Mouse (Mus musculus) left cerebral cortex, postnatal 10 days (tissue): ENCODE data around the gene Tmed11. TPM values are rescaled to one million over a fixed set of nuclear protein-coding genes. Genes with fewer than 3 reads are reported as not detected.
A peak's percentile ranks its signal among the peaks of the same experiment; 100 is the strongest.
"Not testable (repeated sequence)": the region's sequence is repeated elsewhere in the genome, so short reads cannot be mapped to it uniquely, and the experiment has no call there.

Experiments
- DNase-seq, 2 experiments: peaks; one replicate each; pipeline ENCODE4 v3.0.0; 2021 to 2022; ENCODE audit warnings: low spot score in 2 of 2, mixed read lengths in 1 of 2; ENCODE audit errors: extremely low spot score in 1 of 2
- intact Hi-C: fragments of 180-260 bp; cut with DNase I; formaldehyde crosslinking; loops from one replicate; pipeline ENCODE4 v1.15.1; 2025
- total RNA-seq, 2 experiments: library from RNA; stranded (reverse); gene quantifications; 2 replicates each; pipeline ENCODE4 v1.2.3; 2021

The Tmed11 gene
- not detected for total RNA-seq

DNA sequence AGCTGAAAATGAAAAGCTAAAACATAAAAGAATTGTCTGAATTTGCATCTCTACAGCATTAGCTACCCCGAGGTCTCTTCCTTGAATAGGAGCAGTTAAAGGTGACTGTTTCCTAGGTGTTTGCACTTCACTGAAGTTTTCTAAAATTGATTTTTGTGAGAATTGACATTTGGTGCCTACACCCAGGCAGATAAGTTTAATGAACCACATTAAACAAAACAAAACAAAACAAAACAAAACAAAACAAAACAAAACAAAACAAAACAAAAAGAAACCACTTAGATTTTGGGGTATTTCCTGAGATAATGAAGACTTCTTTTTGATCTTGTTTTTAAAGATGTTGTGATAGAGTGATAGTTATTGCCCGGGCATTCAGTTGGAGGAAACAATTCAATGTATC is at the start of gene Tmed11:
Gene Tmed11 (minus strand): TSS at position 101 of the 400 bp plus-strand sequence.
- intact Hi-C loops, DNase-seq: not testable (repeated sequence)

DNA sequence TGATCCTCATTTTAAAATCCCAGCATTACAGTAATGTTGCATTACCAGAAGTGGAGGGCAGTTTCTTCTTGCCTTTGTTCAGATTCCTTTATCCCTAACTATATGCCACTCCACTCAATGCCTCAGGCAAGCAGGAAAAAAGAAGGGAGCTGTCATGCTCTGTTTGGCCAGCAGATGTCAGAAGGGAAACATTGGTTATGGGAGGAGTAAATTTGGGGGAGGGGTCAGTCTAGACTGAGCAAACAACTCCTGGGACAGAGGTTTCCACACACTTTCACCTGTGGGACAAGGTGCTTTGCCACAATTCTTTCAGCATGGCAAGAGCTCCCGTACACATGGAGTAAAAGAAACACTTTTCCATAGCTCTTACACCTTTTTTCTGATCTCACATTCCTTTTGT is 41.0 kb upstream of the Tmed11 start:
- no peak for DNase-seq
- intact Hi-C loops, result no loop called here

GRCm38 (mm10) chr5:108823276-108823675 is 28.1 kb upstream of the Tmed11 start:
- peak in 1 of 2 experiments; percentile 15 for DNase-seq
- intact Hi-C loops, result no loop called here

GRCm38 (mm10) chr5:108808750-108809149 is 13.6 kb upstream of the Tmed11 start, which contains the start of gene Vmn2r8:
Vmn2r8 (minus strand) TSS chr5:108808850.
- DNase-seq, intact Hi-C loops: not testable (repeated sequence)

GRCm38 (mm10) chr5:108803646-108804045 is 8.5 kb upstream of the Tmed11 start:
- no peak for DNase-seq
- intact Hi-C loops, result no loop called here

GRCm38 (mm10) chr5:108790385-108790784 is 4.8 kb downstream of the Tmed11 start:
- intact Hi-C loops, result not testable (repeated sequence)
- DNase-seq, result peak in 1 of 2 experiments; percentile 15

DNA sequence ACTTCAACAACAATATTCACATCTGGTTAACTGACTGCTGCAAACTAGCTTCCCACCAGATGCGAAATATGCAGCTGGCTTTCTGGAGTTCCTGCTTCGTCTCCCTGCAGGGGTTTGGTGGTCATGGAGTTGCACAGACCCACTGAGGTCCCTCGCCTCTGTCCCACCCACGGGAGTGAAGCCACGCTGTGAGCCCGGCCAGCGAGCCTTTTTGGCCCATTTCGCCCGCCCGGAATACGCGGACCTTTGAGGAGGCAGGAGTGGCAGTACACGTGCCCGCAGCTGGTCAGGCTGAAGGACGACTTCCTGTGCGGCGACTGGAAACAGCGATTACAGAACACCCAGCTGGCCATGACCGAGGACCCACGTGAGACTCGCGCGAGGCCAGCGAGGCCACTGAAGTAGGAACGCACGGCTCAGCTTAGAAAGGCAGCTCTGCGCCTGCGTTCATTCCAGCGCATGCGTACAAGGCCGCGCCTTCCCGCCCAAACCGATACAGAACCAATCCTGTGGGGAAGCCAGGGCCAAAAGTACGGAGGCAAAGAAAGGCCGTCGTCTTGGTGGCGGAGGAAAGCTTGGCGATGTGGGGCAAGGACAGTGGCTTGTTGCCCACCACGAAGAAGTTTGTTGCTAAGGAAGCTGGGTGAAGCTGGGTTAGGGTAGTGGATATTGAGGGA is 20.4 kb downstream of the Tmed11 start, which contains the start of gene Rnf212:
Gene Rnf212 (minus strand): TSS at position 353 of the 677 bp plus-strand sequence.
- peak in 1 of 2 experiments; percentile 13 for DNase-seq
- intact Hi-C loops, result no loop called here

GRCm38 (mm10) chr5:108760002-108760401 is 35.2 kb downstream of the Tmed11 start:
- intact Hi-C loops, result no loop called here
- no peak for DNase-seq

GRCm38 (mm10) chr5:108758396-108758795 is 36.8 kb downstream of the Tmed11 start:
- peak; percentile 9 to 29 for DNase-seq
- intact Hi-C loops, result no loop called here

DNA sequence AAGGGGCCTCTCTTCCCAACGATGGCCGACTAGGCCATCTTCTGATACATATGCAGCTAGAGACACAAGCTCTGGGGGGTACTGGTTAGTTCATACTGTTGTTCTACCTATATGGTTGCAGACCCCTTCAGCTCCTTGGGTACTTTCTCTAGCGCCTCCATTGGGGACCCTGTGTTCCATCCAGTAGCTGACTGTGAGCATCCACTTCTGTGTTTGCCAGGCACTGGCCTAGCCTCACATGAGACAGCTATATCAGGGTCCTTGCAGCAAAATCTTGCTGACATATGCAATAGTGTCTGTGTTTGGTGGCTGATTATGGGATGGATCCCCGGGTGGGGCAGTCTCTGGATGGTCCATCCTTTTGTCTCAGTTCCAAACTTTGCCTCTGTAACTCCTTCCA is 43.9 kb downstream of the Tmed11 start:
- intact Hi-C loops, DNase-seq: not testable (repeated sequence)

DNA sequence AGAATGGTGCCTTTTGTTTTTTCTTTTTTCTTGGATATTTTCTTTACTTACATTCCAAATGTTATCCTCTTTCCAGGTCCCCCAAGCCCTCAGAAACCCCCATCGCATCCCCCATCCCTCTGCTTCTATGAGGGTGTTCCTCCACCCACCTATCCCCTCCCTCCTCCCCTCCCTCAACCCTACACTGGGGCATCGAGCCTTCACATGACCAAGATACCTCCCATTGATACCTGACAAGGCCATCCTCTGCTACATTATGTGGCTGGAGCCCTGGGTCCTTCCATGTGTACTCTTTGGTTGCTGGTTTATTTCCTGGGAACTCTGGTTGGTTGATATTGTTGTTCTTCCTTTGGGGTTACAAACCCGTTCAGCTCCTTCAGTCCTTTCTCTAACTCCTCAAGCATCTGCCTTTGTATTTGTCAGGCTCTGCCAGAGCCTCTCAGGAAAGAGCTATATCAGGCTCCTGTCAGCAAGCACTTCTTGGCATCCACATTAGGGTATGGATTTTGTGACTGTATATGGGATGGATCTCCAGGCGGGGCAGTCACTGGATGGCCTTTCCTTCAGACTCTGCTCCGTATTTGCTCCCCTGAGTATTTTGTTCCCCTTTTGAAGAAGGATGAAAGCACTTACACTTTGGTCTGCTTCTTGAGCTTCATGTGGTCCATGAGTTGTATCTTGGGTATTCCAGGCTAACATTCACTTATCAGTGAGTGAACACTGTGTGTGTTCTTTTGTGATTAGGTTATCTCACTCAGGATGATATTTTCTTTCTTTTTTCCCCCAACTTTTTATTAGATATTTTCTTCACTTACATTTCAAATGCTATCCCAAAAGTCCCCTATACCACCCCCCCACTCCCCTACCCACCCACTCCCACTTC is 44.6 kb downstream of the Tmed11 start:
- intact Hi-C loops, result no loop called here
- DNase-seq, result no peak

- intact Hi-C loops, result no loop called here
- DNase-seq, result no peak
Observed at GRCm38 (mm10) chr5:108744629-108745028, 50.5 kb downstream of the Tmed11 start.

GRCm38 (mm10) chr5:108743856-108744255 is 51.3 kb downstream of the Tmed11 start:
- no peak for DNase-seq

GRCm38 (mm10) chr5:108742596-108742995 is 52.6 kb downstream of the Tmed11 start:
- intact Hi-C loops, result no loop called here
- DNase-seq, result no peak

More at GRCm38 (mm10) chr5:108743856-108744255, 51.3 kb downstream of the Tmed11 start:
- intact Hi-C loops, result no loop called here

DNA sequence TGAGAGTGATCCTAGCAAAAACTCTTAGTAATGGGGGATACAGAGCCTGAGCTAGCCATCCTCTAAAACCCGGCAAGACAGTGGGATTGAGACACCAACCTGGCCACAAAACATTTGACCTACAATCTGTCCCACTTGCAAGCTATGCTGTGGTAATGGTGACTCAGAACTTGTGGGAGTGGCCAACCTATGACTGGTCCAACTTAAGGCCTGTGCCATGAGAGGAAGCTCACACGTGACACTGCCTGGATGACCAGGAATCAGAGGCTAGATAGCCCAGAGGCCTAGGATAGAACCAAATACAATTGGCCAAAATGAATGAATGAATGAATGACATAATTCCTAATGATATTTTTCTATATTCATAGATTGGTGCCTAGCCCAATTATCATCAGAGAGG is 53.3 kb downstream of the Tmed11 start:
- intact Hi-C loops, result no loop called here

GRCm38 (mm10) chr5:108727425-108727824 is 67.7 kb downstream of the Tmed11 start:
- DNase-seq, result no peak
- intact Hi-C loops, result no loop called here

More for the DNA sequence above, 53.3 kb downstream of the Tmed11 start:
- DNase-seq, result no peak
